Mouse (Mus musculus) megakaryocyte progenitor cell, adult 5-6 weeks (primary cell): Measurements from ENCODE around the gene Pprc1. TPM values are rescaled to one million over a fixed set of nuclear protein-coding genes. Genes with fewer than 3 reads are reported as not detected.

Experiments
- ATAC-seq: replicated peaks from 2 replicates; pipeline ENCODE4 v1.8.0; 2016; ENCODE audit warnings: mild to moderate bottlenecking, moderate TSS enrichment, inconsistent platforms; ENCODE audit not compliant: poor library complexity
- total RNA-seq, 2 experiments: library from RNA; stranded (forward) in 1 of 2; stranded (reverse) in 1 of 2; fragments of 157-497, 149-512 nt in 1 of 2; fragments of 200-1000 nt in 1 of 2; gene quantifications; 2 replicates each; pipeline versions ENCODE4 v1.2.3 to v1.2.4; 2015 to 2017

Pprc1 gene
- total RNA-seq, 2 experiments from 2014 or later, result 20.7 to 59.6 TPM

DNA sequence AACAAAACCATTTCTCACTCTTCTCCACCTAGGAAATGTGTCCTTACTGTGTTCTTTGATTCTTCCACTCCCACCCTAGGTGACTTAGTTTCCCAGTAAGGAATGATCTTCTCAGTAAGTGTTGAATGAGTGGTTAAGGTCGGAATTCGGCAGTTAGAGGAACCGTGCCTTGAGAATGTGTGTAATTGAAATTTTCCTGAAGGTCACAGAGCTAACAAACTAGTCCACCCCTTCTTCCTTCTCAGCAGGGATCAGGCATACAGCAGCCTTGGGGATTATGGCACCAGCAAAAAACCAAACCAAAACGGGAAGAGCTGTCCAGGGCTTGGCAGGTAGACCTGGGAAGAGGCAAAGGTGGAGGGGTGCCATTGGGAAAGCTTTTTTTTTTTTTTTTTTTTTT is 4.4 kb downstream of the Pprc1 start:
- ATAC-seq, result no peak

DNA sequence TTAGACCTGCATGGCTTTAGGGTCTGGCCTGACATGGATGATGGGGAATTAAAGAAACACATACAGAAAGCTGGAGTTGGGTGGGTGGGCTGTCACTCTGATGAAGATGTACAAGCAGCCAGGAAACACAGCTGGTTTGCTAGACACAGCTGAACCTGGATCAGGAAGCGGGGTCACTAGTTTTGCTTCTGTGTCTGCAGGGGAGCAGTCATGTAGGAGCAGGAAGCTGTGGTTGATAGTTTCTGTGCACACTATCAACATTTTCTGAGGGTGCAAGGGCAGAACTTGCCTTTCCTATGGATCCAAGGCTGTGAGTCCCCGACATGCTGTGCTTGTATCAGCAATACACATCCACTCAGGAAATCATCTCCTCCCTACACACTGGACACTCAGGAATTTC is 5.8 kb downstream of the Pprc1 start:
- ATAC-seq, result peak; percentile 59

GRCm38 (mm10) chr19:46055752-46056387 is 11.2 kb downstream of the Pprc1 start:
- ATAC-seq, result peak; percentile 70

DNA sequence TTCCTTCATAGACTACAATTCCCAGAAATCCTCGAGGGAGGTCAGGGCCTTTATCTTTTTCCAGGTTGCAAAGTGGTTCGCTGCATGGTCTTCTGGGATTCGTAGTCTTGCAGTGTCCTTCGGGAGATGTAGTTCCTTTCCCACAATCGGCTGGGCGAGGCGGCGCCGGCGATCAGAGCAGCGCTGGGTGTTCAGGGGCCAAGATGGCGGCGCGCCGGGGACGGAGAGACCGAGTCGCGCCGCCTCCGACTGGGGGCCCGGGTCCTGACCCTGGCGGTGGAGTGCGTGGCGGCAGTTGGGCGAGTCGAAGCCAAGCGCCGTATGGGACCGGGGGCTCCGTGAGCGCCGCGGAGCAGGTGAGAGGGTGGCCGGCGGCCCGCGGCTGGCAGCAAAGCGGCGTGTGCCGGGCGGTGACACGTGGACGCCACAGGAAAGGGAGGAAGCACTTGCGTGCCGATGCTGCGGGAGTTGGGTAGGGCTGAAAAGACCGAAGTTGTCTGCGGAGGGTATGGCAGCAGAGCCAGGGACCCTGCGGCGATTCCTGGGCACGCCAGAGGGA is 11.8 kb downstream of the Pprc1 start:
- ATAC-seq, result peak; percentile 84

GRCm38 (mm10) chr19:46056947-46057607 is 12.4 kb downstream of the Pprc1 start:
- ATAC-seq, result peak; percentile 60

DNA sequence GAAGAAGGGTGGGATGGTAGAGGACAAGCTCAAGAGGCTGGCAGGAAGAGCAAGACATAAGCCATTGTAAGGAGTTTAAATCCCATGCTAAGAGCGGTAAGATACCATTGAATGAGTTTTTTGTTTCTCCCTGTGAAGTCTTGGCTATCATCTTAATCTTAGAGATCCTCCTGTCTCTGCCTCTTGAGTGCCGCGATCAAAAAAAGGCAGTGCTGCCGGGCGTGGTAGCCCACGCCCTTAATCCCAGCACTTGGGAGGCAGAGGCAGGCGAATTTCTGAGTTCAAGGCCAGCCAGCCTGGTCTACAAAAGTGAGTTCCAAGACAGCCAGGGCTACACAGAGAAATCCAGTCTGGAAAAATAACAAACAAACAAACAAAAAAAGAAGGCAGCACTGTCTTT is 13.8 kb downstream of the Pprc1 start:
- ATAC-seq, result no peak

GRCm38 (mm10) chr19:46060845-46061244 is 16.2 kb downstream of the Pprc1 start:
- 0 out of 2 replicates have a peak, but pooled peaks have one; percentile 17 for ATAC-seq

DNA sequence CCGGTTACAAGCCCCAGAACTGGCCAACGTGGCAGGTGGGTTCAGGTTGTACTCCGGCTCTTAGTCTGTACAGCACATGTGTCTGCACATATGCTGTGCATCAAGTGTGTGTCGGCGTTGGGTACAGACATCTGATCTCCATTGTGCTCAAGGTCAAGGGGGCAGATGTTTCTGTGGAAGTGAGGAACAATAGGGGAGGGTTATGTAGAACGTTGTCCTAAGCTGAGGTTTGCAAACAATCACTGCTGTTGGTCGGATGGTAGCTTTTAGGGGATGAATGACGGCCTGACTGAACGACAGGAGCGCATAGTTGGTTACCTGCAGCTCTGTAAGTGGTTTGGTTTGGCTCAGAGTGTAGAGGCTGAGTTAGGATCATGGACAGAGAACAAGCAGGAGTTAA is 23.4 kb downstream of the Pprc1 start:
- no peak for ATAC-seq

DNA sequence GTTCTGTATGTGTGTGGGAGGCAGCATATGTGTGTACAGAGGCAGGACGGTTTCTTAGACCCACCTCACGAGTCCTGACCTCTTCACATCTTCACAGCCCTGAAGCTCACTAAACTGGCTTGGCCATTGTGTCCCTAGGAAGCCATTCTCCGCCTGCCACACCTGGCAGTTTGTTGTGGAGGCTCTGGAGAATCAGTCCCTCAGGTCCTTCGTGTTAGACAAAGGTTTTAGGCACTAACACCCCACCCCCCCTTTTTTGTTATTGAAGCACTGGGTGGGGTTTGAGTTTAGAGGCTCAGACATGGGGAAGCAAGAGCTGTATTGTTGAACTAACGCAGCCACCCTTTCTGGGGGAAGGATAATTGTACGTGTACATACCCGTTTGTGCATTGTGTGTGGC is 28.6 kb downstream of the Pprc1 start:
- ATAC-seq, result no peak

DNA sequence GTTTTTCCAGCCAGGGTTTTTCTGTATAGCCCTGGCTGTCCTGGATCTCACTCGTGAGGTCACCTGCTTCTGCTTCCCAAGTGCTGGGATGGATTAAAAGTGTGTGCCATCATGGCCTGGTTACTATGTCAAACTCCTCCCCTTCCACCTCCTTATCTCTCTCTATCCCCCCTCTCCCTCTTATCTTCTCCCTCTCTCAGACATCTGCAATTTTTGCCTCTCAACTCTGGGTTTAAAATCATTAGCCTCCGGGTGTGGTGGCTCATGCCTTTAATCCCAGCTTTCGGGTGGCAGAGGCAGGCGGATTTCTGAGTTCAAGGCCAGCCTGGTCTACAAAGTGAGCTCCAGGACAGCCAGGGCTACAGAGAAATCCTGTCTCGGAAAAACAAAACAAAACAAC is 29.6 kb downstream of the Pprc1 start:
- ATAC-seq, result no peak

GRCm38 (mm10) chr19:46075616-46076607 is 31.2 kb downstream of the Pprc1 start, which contains the start of gene Nolc1:
Gene Nolc1 (plus strand): TSS chr19:46075863.
- ATAC-seq, result peak; percentile 96

DNA sequence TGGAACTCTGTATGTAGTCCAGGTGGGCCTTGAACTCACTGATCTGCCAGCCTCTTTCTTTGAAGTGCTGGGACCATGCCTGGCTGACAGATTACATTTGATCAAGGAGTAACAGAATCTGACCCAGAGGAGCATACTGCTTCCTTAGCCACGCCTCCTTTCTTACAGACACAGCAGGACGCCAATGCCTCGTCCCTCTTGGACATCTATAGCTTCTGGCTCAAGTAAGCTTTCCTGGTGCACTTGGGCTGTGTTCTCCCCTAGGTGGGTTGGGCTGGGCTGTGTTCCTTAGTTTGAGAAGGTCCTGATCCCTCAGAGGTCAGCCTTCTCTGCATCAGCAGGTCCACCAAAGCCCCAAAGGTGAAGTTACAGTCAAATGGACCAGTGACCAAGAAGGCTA is 33.8 kb downstream of the Pprc1 start:
- no peak for ATAC-seq

DNA sequence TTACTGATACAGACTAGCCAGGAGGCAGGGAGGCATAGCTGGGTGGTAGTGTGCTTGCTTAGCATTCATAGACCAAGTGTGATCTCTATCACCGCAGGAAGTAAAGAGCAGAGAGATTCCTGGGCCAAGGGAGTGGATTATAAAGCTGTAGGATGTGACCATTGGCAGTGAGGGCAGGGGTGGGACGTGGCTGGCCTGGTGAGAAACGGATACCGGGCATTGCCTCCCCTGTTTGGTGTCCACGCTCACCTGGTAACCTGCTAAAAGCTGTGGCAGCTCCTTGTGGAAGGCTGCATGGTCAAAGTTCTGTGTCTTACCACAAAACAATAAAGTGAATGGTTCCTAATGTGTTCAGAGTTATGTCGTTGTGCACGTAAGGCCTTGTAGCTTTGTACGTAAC is 40.5 kb downstream of the Pprc1 start:
- no peak for ATAC-seq

- ATAC-seq, result peak; percentile 85
Measured at GRCm38 (mm10) chr19:46086337-46086736, 41.7 kb downstream of the Pprc1 start.

GRCm38 (mm10) chr19:46087871-46088270 is 43.2 kb downstream of the Pprc1 start:
- ATAC-seq, result no peak

DNA sequence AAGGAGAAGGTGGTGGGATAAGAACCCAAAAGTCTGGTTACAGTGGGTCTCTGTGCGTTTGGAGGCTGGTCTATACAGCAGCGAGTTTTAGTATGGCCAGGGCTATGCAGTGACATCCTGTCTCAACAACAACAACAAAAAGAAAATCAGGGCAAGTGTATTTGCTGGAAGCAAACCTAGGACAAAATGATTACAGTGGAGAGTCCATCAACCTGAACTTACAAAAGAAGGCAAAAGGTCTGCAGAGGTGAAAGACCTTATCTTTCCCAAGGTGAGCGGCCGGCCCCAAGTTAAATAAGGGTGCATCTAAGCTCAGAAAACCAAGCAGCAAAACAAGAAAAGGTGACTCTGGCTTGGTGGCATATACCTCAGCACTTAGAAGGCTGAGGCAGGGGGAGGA is 47.0 kb downstream of the Pprc1 start:
- no peak for ATAC-seq

DNA sequence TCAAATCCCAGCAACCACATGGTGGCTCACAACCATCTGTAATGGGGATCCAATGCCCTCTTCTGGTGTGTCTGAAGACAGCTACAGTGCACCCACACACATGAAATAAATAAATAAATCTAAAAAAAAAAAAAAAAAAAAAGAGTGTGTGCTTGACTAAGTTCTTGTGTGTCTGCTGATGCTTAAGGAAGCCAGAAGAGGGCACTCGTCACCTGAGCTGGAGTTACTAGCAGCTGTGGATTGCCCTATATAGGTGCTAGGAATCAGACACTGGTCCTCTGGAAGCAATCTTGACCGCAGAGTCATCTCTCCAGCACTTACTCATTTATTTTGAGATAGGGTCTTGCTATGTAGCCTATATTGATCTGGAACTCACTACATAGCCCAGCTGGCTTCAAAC is 49.5 kb downstream of the Pprc1 start:
- no peak for ATAC-seq

DNA sequence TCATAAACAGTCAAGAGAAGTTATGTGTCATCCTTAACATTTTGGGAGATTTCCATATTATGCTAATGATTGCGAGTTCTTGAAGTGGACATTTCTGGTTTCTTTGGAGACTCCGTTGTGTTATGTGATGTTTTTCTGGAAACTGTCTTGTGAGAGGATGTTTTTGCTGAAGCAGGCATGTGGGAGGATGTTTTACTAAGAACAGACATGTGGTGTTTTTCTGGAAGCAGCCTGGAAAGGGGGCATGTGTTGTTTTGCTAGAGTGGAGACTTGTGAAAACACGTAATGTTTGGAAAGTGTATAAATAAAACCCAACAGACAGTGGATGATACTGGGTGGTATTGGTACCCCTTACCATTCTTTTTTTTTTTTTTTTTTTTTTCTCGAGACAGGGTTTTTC is 50.6 kb downstream of the Pprc1 start:
- no peak for ATAC-seq

GRCm38 (mm10) chr19:46096396-46096795 is 51.7 kb downstream of the Pprc1 start:
- no peak for ATAC-seq

GRCm38 (mm10) chr19:46099561-46099960 is 54.9 kb downstream of the Pprc1 start:
- no peak for ATAC-seq
